Mouse (Mus musculus): ENCODE results near the gene Tbl1x. TPM values are rescaled to one million over a fixed set of nuclear protein-coding genes. Genes with fewer than 3 reads are reported as not detected.
A peak's percentile ranks its signal among the peaks of the same experiment; 100 is the strongest.

Gene Tbl1x
- polyA plus RNA-seq, 1 experiment from 2014 or later = 41.9 TPM

GRCm38 (mm10) chrX:77611938-77612337, 101.1 kb downstream of the Tbl1x start:
- H3K27ac ChIP-seq (ENCODE audit: low read length) = no peak overlapping the region
- H3K27me3 ChIP-seq (ENCODE audit: control insufficient read depth, insufficient read depth, low read depth, low read length) = no peaks in the 10 kb centered on the region
- H3K36me3 ChIP-seq (ENCODE audit: control insufficient read depth, insufficient read depth, low read length) = no peaks in the 10 kb centered on the region
- no peak overlapping the region for H3K4me3 ChIP-seq (ENCODE audit: low read depth, low read length)
- H3K4me1 ChIP-seq (ENCODE audit: control insufficient read depth, insufficient read depth, low read length) = peaks cover 3% of the 10 kb centered on the region
- WGBS = 90% methylated on average over 3 of the region's 3 CpGs
- H3K4me2 ChIP-seq (ENCODE audit: low read length) = no peak overlapping the region
- H3K9me3 ChIP-seq (replicated peaks; ENCODE audit: control insufficient read depth, low read length, poor library complexity, severe bottlenecking) = no peaks in the 10 kb centered on the region
- no peak for ATAC-seq
- no peak overlapping the region for H3K9ac ChIP-seq (ENCODE audit: low read depth, low read length)

GRCm38 (mm10) chrX:77613041-77613440, 102.2 kb downstream of the Tbl1x start:
- no peak overlapping the region for H3K9ac ChIP-seq (ENCODE audit: low read depth, low read length)
- 100% methylated on average over 1 of the region's 1 CpGs for WGBS
- ATAC-seq = no peak
- H3K9me3 ChIP-seq (replicated peaks; ENCODE audit: control insufficient read depth, low read length, poor library complexity, severe bottlenecking) = no peaks in the 10 kb centered on the region
- no peaks in the 10 kb centered on the region for H3K27me3 ChIP-seq (ENCODE audit: control insufficient read depth, insufficient read depth, low read depth, low read length)
- H3K27ac ChIP-seq (ENCODE audit: low read length) = no peak overlapping the region
- H3K4me2 ChIP-seq (ENCODE audit: low read length) = no peak overlapping the region
- H3K36me3 ChIP-seq (ENCODE audit: control insufficient read depth, insufficient read depth, low read length) = no peaks in the 10 kb centered on the region
- peaks cover 3% of the 10 kb centered on the region for H3K4me1 ChIP-seq (ENCODE audit: control insufficient read depth, insufficient read depth, low read length)
- H3K4me3 ChIP-seq (ENCODE audit: low read depth, low read length) = no peak overlapping the region

GRCm38 (mm10) chrX:77615735-77616293, 105.0 kb downstream of the Tbl1x start:
- ATAC-seq = no peak
- Histone ChIP-seq H3K4me2 (ENCODE audit: low read length) (no peak overlapping the region), H3K27ac (ENCODE audit: low read length) (no peak overlapping the region), H3K4me1 (ENCODE audit: control insufficient read depth, insufficient read depth, low read length) (peaks cover 3% of the 10 kb centered on the region), H3K4me3 (ENCODE audit: low read depth, low read length) (no peak overlapping the region), H3K36me3 (ENCODE audit: control insufficient read depth, insufficient read depth, low read length) (no peaks in the 10 kb centered on the region), H3K27me3 (ENCODE audit: control insufficient read depth, insufficient read depth, low read depth, low read length) (no peaks in the 10 kb centered on the region), H3K9ac (ENCODE audit: low read depth, low read length) (no peak overlapping the region), H3K9me3 (replicated peaks; ENCODE audit: control insufficient read depth, low read length, poor library complexity, severe bottlenecking) (no peaks in the 10 kb centered on the region)
- 72% methylated on average over 4 of the region's 4 CpGs for WGBS

- H3K27ac ChIP-seq (ENCODE audit: low read length) = no peak overlapping the region
- no peaks in the 10 kb centered on the region for H3K36me3 ChIP-seq (ENCODE audit: control insufficient read depth, insufficient read depth, low read length)
- no peak overlapping the region for H3K9ac ChIP-seq (ENCODE audit: low read depth, low read length)
- 90% methylated on average over 6 of the region's 6 CpGs for WGBS
- H3K4me1 ChIP-seq (ENCODE audit: control insufficient read depth, insufficient read depth, low read length) = peaks cover 3% of the 10 kb centered on the region
- no peaks in the 10 kb centered on the region for H3K27me3 ChIP-seq (ENCODE audit: control insufficient read depth, insufficient read depth, low read depth, low read length)
- H3K9me3 ChIP-seq (replicated peaks; ENCODE audit: control insufficient read depth, low read length, poor library complexity, severe bottlenecking) = no peaks in the 10 kb centered on the region
- ATAC-seq = no peak
- H3K4me2 ChIP-seq (ENCODE audit: low read length) = no peak overlapping the region
- no peak overlapping the region for H3K4me3 ChIP-seq (ENCODE audit: low read depth, low read length)
These were observed 106.7 kb downstream of the Tbl1x start for GRCm38 (mm10) chrX:77617368-77618144.

- H3K36me3 ChIP-seq (ENCODE audit: control insufficient read depth, insufficient read depth, low read length) = no peaks in the 10 kb centered on the region
- H3K4me3 ChIP-seq (ENCODE audit: low read depth, low read length) = no peak overlapping the region
- H3K27ac ChIP-seq (ENCODE audit: low read length) = no peak overlapping the region
- no peak for ATAC-seq
- H3K4me2 ChIP-seq (ENCODE audit: low read length) = no peak overlapping the region
- no peaks in the 10 kb centered on the region for H3K4me1 ChIP-seq (ENCODE audit: control insufficient read depth, insufficient read depth, low read length)
- no peaks in the 10 kb centered on the region for H3K9me3 ChIP-seq (replicated peaks; ENCODE audit: control insufficient read depth, low read length, poor library complexity, severe bottlenecking)
- WGBS = 94% methylated on average over 2 of the region's 2 CpGs
- no peak overlapping the region for H3K9ac ChIP-seq (ENCODE audit: low read depth, low read length)
- no peaks in the 10 kb centered on the region for H3K27me3 ChIP-seq (ENCODE audit: control insufficient read depth, insufficient read depth, low read depth, low read length)
These were observed 119.6 kb downstream of the Tbl1x start for GRCm38 (mm10) chrX:77630439-77630838.

- H3K4me2 ChIP-seq (ENCODE audit: low read length) = no peak overlapping the region
- no peaks in the 10 kb centered on the region for H3K9me3 ChIP-seq (replicated peaks; ENCODE audit: control insufficient read depth, low read length, poor library complexity, severe bottlenecking)
- 0 out of 2 replicates have a peak, but pooled peaks cover 2% of the 10 kb centered on the region for H3K4me1 ChIP-seq (ENCODE audit: control insufficient read depth, insufficient read depth, low read length)
- ATAC-seq = no peak
- no peaks in the 10 kb centered on the region for H3K27me3 ChIP-seq (ENCODE audit: control insufficient read depth, insufficient read depth, low read depth, low read length)
- no peaks in the 10 kb centered on the region for H3K36me3 ChIP-seq (ENCODE audit: control insufficient read depth, insufficient read depth, low read length)
- WGBS = 73% methylated on average over 3 of the region's 3 CpGs
- H3K27ac ChIP-seq (ENCODE audit: low read length) = no peak overlapping the region
- H3K9ac ChIP-seq (ENCODE audit: low read depth, low read length) = no peak overlapping the region
- H3K4me3 ChIP-seq (ENCODE audit: low read depth, low read length) = no peak overlapping the region
These were observed 125.7 kb downstream of the Tbl1x start for GRCm38 (mm10) chrX:77636499-77636898.

- whole genome bisulfite sequencing = 12% methylated on average over 3 of the region's 3 CpGs
- Histone ChIP-seq H3K9ac (ENCODE audit: low read depth, low read length) (no peak overlapping the region), H3K27ac (ENCODE audit: low read length) (no peak overlapping the region), H3K4me3 (ENCODE audit: low read depth, low read length) (no peak overlapping the region), H3K27me3 (ENCODE audit: control insufficient read depth, insufficient read depth, low read depth, low read length) (no peaks in the 10 kb centered on the region), H3K36me3 (ENCODE audit: control insufficient read depth, insufficient read depth, low read length) (no peaks in the 10 kb centered on the region), H3K4me2 (ENCODE audit: low read length) (no peak overlapping the region), H3K9me3 (replicated peaks; ENCODE audit: control insufficient read depth, low read length, poor library complexity, severe bottlenecking) (no peaks in the 10 kb centered on the region), H3K4me1 (ENCODE audit: control insufficient read depth, insufficient read depth, low read length) (0 out of 2 replicates have a peak, but pooled peaks cover 2% of the 10 kb centered on the region)
- ATAC-seq = peak; percentile 87
These were observed 127.3 kb downstream of the Tbl1x start for GRCm38 (mm10) chrX:77638076-77638475.

GRCm38 (mm10) chrX:77640301-77640700, 129.5 kb downstream of the Tbl1x start:
- Histone ChIP-seq H3K27me3 (ENCODE audit: control insufficient read depth, insufficient read depth, low read depth, low read length) (no peaks in the 10 kb centered on the region), H3K4me3 (ENCODE audit: low read depth, low read length) (no peak overlapping the region), H3K27ac (ENCODE audit: low read length) (no peak overlapping the region), H3K9ac (ENCODE audit: low read depth, low read length) (no peak overlapping the region), H3K4me1 (ENCODE audit: control insufficient read depth, insufficient read depth, low read length) (0 out of 2 replicates have a peak, but pooled peaks cover 2% of the 10 kb centered on the region), H3K9me3 (replicated peaks; ENCODE audit: control insufficient read depth, low read length, poor library complexity, severe bottlenecking) (no peaks in the 10 kb centered on the region), H3K36me3 (ENCODE audit: control insufficient read depth, insufficient read depth, low read length) (peaks cover 2% of the 10 kb centered on the region; the same call in 1 of the 2 replicates), H3K4me2 (ENCODE audit: low read length) (no peak overlapping the region)
- no peak for ATAC-seq
- WGBS = 95% methylated on average over 4 of the region's 4 CpGs

- no peak overlapping the region for H3K27ac ChIP-seq (ENCODE audit: low read length)
- H3K4me2 ChIP-seq (ENCODE audit: low read length) = no peak overlapping the region
- H3K4me3 ChIP-seq (ENCODE audit: low read depth, low read length) = no peak overlapping the region
- 94% methylated on average over 7 of the region's 7 CpGs for WGBS
- no peaks in the 10 kb centered on the region for H3K27me3 ChIP-seq (ENCODE audit: control insufficient read depth, insufficient read depth, low read depth, low read length)
- no peak overlapping the region for H3K9ac ChIP-seq (ENCODE audit: low read depth, low read length)
- H3K36me3 ChIP-seq (ENCODE audit: control insufficient read depth, insufficient read depth, low read length) = peaks cover 5% of the 10 kb centered on the region
- no peaks in the 10 kb centered on the region for H3K4me1 ChIP-seq (ENCODE audit: control insufficient read depth, insufficient read depth, low read length)
- no peak for ATAC-seq
- H3K9me3 ChIP-seq (replicated peaks; ENCODE audit: control insufficient read depth, low read length, poor library complexity, severe bottlenecking) = no peaks in the 10 kb centered on the region
These were observed 135.4 kb downstream of the Tbl1x start for GRCm38 (mm10) chrX:77646164-77646563.

Data from midbrain, embryonic 16.5 days (tissue).